Mouse (Mus musculus) neural tube, embryonic 11.5 days (tissue): ENCODE measurements around the gene Dffa. TPM values are rescaled to one million over a fixed set of nuclear protein-coding genes. Genes with fewer than 3 reads are reported as not detected.
"Not testable (repeated sequence)": the region's sequence is repeated elsewhere in the genome, so short reads cannot be mapped to it uniquely, and the experiment has no call there.

ENCODE experiments used
- ATAC-seq: fragments of 200-750 bp; cut with Nextera tagmentation; 2 replicates; pipeline ENCODE4 v1.8.0; 2017; ENCODE audit warnings: moderate number of reproducible peaks, mild to moderate bottlenecking, moderate TSS enrichment, moderate library complexity; ENCODE audit not compliant: insufficient read depth, low FRiP score, low TSS enrichment
- DNase-seq: peaks from one replicate; pipeline ENCODE4 v3.0.0-alpha.2; 2015; ENCODE audit warnings: low spot score
- H3K27ac ChIP-seq: fragments of 300-500 bp; sonication (generic); 2 replicates; pipeline ENCODE4 v1.5.1; 2014; ENCODE audit warnings: low read depth, mild to moderate bottlenecking, low read length
- H3K27me3 ChIP-seq: fragments of 300-500 bp; sonication (generic); 2 replicates; pipeline ENCODE4 v1.6.1; 2014; ENCODE audit warnings: mild to moderate bottlenecking, low read length, mixed read lengths; ENCODE audit not compliant: control insufficient read depth, insufficient read depth
- H3K36me3 ChIP-seq: fragments of 300-500 bp; sonication (generic); 2 replicates; pipeline ENCODE4 v1.6.1; 2014; ENCODE audit warnings: mild to moderate bottlenecking, low read length, moderate library complexity, mixed read lengths; ENCODE audit not compliant: control insufficient read depth, insufficient read depth
- H3K4me1 ChIP-seq: fragments of 300-500 bp; sonication (generic); 2 replicates; pipeline ENCODE4 v1.6.1; 2014; ENCODE audit warnings: low read length, mixed read lengths; ENCODE audit not compliant: control insufficient read depth, insufficient read depth
- H3K4me2 ChIP-seq: fragments of 300-500 bp; sonication (generic); 2 replicates; pipeline ENCODE4 v1.6.1; 2014; ENCODE audit warnings: low read depth, mild to moderate bottlenecking, moderate library complexity
- H3K4me3 ChIP-seq: fragments of 300-500 bp; sonication (generic); 2 replicates; pipeline ENCODE4 v1.5.1; 2014; ENCODE audit warnings: low read depth, low read length
- H3K9ac ChIP-seq: fragments of 300-500 bp; sonication (generic); 2 replicates; pipeline ENCODE4 v1.6.1; 2014; ENCODE audit warnings: mild to moderate bottlenecking, low read length
- H3K9me3 ChIP-seq: fragments of 300-500 bp; sonication (generic); 2 replicates; pipeline ENCODE4 v1.6.1; 2016; ENCODE audit warnings: low read length; ENCODE audit not compliant: control insufficient read depth
- WGBS: fragments of 180-500 bp; shearing (Covaris S2); extraction: QIAGEN DNeasy Blood & Tissue Kit; methylation state at CpG from one replicate; pipeline ENCODE4 v1.1.7; 2014; 5-methylcytosine and 5-hydroxymethylcytosine counted together
- polyA plus RNA-seq: library from polyadenylated mRNA; unstranded; fragments of >200 nt; fragmentation: Nextera tagmentation; extraction: Ambion mirVana; gene quantifications from 2 replicates; pipeline ENCODE4 v1.2.1, GENCODE M21; 2014

Gene Dffa
- polyA plus RNA-seq, 1 experiment from 2014 or later: 34.4 TPM

- Histone ChIP-seq H3K4me1 (no peaks in the 10 kb centered on the region; the same call in 1 of the 2 replicates), H3K27me3 (no peaks in the 10 kb centered on the region), H3K4me3 (no peak overlapping the region), H3K9me3 (no peaks in the 10 kb centered on the region), H3K36me3 (peaks cover 18% of the 10 kb centered on the region), H3K9ac (no peak overlapping the region), H3K27ac (no peak overlapping the region), H3K4me2 (no peak overlapping the region)
- no peak for ATAC-seq
- no peak for DNase-seq
- 95% methylated on average over 6 of the region's 6 CpGs for WGBS
Observed at GRCm38 (mm10) chr4:149161166-149161565, 57.2 kb downstream of the Dffa start.

GRCm38 (mm10) chr4:149163196-149163595 lies 59.2 kb downstream of the Dffa start:
- no peak overlapping the region for H3K27ac ChIP-seq
- no peak overlapping the region for H3K4me3 ChIP-seq
- WGBS: 79% methylated on average over 1 of the region's 1 CpGs
- ATAC-seq (no peak), DNase-seq (no peak)
- peaks cover 9% of the 10 kb centered on the region for H3K36me3 ChIP-seq
- H3K9me3 ChIP-seq: no peaks in the 10 kb centered on the region
- H3K9ac ChIP-seq: no peak overlapping the region
- H3K4me2 ChIP-seq: no peak overlapping the region
- no peaks in the 10 kb centered on the region for H3K27me3 ChIP-seq
- H3K4me1 ChIP-seq: no peaks in the 10 kb centered on the region; the same call in 1 of the 2 replicates

- Histone ChIP-seq H3K27ac (no peak overlapping the region), H3K4me2 (no peak overlapping the region), H3K9ac (no peak overlapping the region), H3K27me3 (no peaks in the 10 kb centered on the region), H3K4me3 (no peak overlapping the region), H3K36me3 (peaks cover 6% of the 10 kb centered on the region), H3K4me1 (no peaks in the 10 kb centered on the region; the same call in 1 of the 2 replicates), H3K9me3 (no peaks in the 10 kb centered on the region)
- 63% methylated on average over 5 of the region's 5 CpGs for WGBS
- ATAC-seq (no peak), DNase-seq (no peak)
Observed at GRCm38 (mm10) chr4:149164150-149164549, 60.2 kb downstream of the Dffa start.

GRCm38 (mm10) chr4:149166215-149166946 lies 62.4 kb downstream of the Dffa start, which contains the start of gene Pgd:
Gene Pgd, minus strand, starts transcription at chr4:149166771.
- Histone ChIP-seq H3K4me2 (peak within 1 kb of the TSS; percentile 89), H3K4me3 (peak within 1 kb of the TSS; percentile 87), H3K27me3 (no peaks in the 10 kb centered on the region), H3K27ac (peak within 1 kb of the TSS; percentile 61), H3K4me1 (no peaks in the 10 kb centered on the region; the same call in 1 of the 2 replicates), H3K9ac (peak within 1 kb of the TSS; percentile 82), H3K36me3 (no peaks in the 10 kb centered on the region; the same call in none of the 2 replicates), H3K9me3 (no peaks in the 10 kb centered on the region)
- WGBS: under 1% methylated on average over 59 of the region's 59 CpGs
- ATAC-seq (peak; percentile 99), DNase-seq (peak; percentile 97)

- Histone ChIP-seq H3K27me3 (no peaks in the 10 kb centered on the region), H3K36me3 (no peaks in the 10 kb centered on the region; the same call in 1 of the 2 replicates), H3K27ac (no peak overlapping the region), H3K4me1 (no peaks in the 10 kb centered on the region; the same call in 1 of the 2 replicates), H3K4me3 (peak overlapping the region; percentile 87), H3K4me2 (peak overlapping the region; percentile 89), H3K9ac (peak overlapping the region; percentile 82), H3K9me3 (no peaks in the 10 kb centered on the region)
- ATAC-seq: peak; percentile 58
- 3% methylated on average over 27 of the region's 27 CpGs for WGBS
- no peak for DNase-seq
Observed at GRCm38 (mm10) chr4:149166957-149167611, 63.1 kb downstream of the Dffa start.

- H3K27ac ChIP-seq: no peak overlapping the region
- ATAC-seq: no peak
- DNase-seq: no peak
- H3K9ac ChIP-seq: no peak overlapping the region
- no peak overlapping the region for H3K4me3 ChIP-seq
- H3K4me2 ChIP-seq: no peak overlapping the region
- H3K27me3 ChIP-seq: no peaks in the 10 kb centered on the region
- 92% methylated on average over 2 of the region's 2 CpGs for WGBS
- no peaks in the 10 kb centered on the region; the same call in 1 of the 2 replicates for H3K4me1 ChIP-seq
- H3K36me3 ChIP-seq: no peaks in the 10 kb centered on the region
- no peaks in the 10 kb centered on the region for H3K9me3 ChIP-seq
Observed at GRCm38 (mm10) chr4:149168016-149168415, 64.1 kb downstream of the Dffa start.

GRCm38 (mm10) chr4:149169926-149170325 lies 66.0 kb downstream of the Dffa start:
- 86% methylated on average over 7 of the region's 8 CpGs for WGBS

More at GRCm38 (mm10) chr4:149169926-149170325, 66.0 kb downstream of the Dffa start:
- H3K27ac ChIP-seq, H3K9ac ChIP-seq, H3K4me3 ChIP-seq, H3K4me1 ChIP-seq, H3K4me2 ChIP-seq, H3K36me3 ChIP-seq, DNase-seq, H3K27me3 ChIP-seq, H3K9me3 ChIP-seq, ATAC-seq: not testable (repeated sequence)
